Mouse (Mus musculus) forebrain, embryonic 15.5 days (tissue): ENCODE measurements around the gene Odf3l2. TPM values are rescaled to one million over a fixed set of nuclear protein-coding genes. Genes with fewer than 3 reads are reported as not detected.

Experiments used
- ATAC-seq: fragments of 200-750 bp; cut with Nextera tagmentation; replicated peaks from 2 replicates; pipeline ENCODE4 v1.8.0; 2017; ENCODE audit warnings: mild to moderate bottlenecking, moderate TSS enrichment, moderate library complexity
- H3K27ac ChIP-seq: fragments of 300-500 bp; sonication (generic); replicated peaks from 2 replicates; pipeline ENCODE4 v1.5.1; 2015; ENCODE audit warnings: mild to moderate bottlenecking, inconsistent platforms
- H3K27me3 ChIP-seq: fragments of 300-500 bp; sonication (generic); 2 replicates; pipeline ENCODE4 v1.6.1; 2015; ENCODE audit warnings: inconsistent platforms
- H3K36me3 ChIP-seq: fragments of 300-500 bp; sonication (generic); 2 replicates; pipeline ENCODE4 v1.6.1; 2015; ENCODE audit warnings: mild to moderate bottlenecking, inconsistent platforms
- H3K4me1 ChIP-seq: fragments of 300-500 bp; sonication (generic); 2 replicates; pipeline ENCODE4 v1.6.1; 2015; ENCODE audit warnings: inconsistent platforms
- H3K4me2 ChIP-seq: fragments of 300-500 bp; sonication (generic); replicated peaks from 2 replicates; pipeline ENCODE4 v1.6.1; 2015; ENCODE audit warnings: mild to moderate bottlenecking, inconsistent platforms
- H3K4me3 ChIP-seq: fragments of 300-500 bp; sonication (generic); 2 replicates; pipeline ENCODE4 v1.5.1; 2015; ENCODE audit warnings: mild to moderate bottlenecking, inconsistent platforms
- H3K9ac ChIP-seq: fragments of 300-500 bp; sonication (generic); replicated peaks from 2 replicates; pipeline ENCODE4 v1.6.1; 2015; ENCODE audit warnings: mild to moderate bottlenecking, inconsistent platforms
- H3K9me3 ChIP-seq: fragments of 300-500 bp; sonication (generic); 2 replicates; pipeline ENCODE4 v1.6.1; 2016; ENCODE audit warnings: inconsistent platforms
- WGBS: fragments of 180-500 bp; shearing (Covaris S2); methylation state at CpG from one replicate; pipeline ENCODE4 v1.1.7; 2015; ENCODE audit warnings: mixed read lengths; 5-methylcytosine and 5-hydroxymethylcytosine counted together
- polyA plus RNA-seq: library from polyadenylated mRNA; unstranded; fragments of >200 nt; fragmentation: Nextera tagmentation; extraction: Ambion mirVana; gene quantifications from 2 replicates; pipeline ENCODE4 v1.2.1, GENCODE M21; 2015

Odf3l2 gene
- polyA plus RNA-seq, 1 experiment from 2014 or later: 0.32 TPM

DNA sequence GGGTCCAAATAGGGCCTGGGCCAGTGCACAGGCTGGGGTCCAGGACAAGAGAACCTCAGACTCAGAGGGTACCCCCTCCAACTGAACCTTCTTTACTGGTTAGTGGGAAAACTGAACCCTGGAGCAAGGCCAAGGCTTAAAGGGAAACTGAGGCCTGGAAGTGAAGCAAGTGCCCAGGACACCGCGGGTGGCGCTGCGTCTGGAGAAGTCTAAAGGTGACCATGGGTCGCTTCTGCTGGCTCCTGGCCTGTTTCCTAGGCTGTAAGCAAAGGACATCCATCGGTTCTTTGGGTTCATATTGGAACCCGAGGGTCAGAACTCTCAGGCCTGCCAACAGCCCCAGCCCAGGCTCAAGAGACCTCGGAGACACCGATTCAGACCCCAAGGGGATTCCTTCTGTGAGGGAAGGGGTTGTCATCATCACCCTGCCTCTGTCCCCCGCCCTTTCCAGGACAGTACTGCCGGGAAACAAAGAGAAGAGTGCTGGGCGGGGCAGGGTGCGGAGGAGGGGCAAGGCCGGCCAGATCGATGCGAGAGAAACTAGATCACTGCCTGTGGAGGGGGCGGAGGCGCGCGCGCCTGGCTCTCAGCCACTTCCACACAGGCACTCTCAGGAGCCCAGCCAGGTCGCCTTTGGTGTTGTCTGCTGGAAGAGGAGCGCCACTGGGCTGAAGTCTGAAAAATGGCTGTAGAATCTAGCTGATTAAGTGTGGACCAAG, 6.9 kb downstream of the Odf3l2 start:
- peaks cover 14% of the 10 kb centered on the region; the same call in 1 of the 2 replicates for H3K27me3 ChIP-seq
- H3K27ac ChIP-seq: no peak overlapping the region
- no peaks in the 10 kb centered on the region for H3K9me3 ChIP-seq
- H3K9ac ChIP-seq: no peak overlapping the region
- no peak for ATAC-seq
- peak overlapping the region; percentile 82 for H3K4me3 ChIP-seq
- peak overlapping the region; percentile 89 for H3K4me2 ChIP-seq
- 5% methylated on average over 23 of the region's 23 CpGs for WGBS
- no peaks in the 10 kb centered on the region for H3K36me3 ChIP-seq
- peaks cover 23% of the 10 kb centered on the region for H3K4me1 ChIP-seq

- H3K4me2 ChIP-seq: peak within 1 kb of the TSS; percentile 89
- ATAC-seq: peak; percentile 88
- peaks cover 23% of the 10 kb centered on the region for H3K4me1 ChIP-seq
- peak within 1 kb of the TSS; percentile 70 for H3K9ac ChIP-seq
- H3K27me3 ChIP-seq: peaks cover 14% of the 10 kb centered on the region; the same call in 1 of the 2 replicates
- H3K4me3 ChIP-seq: peak within 1 kb of the TSS; percentile 82
- H3K27ac ChIP-seq: peak within 1 kb of the TSS; percentile 87
- under 1% methylated on average over 110 of the region's 116 CpGs for WGBS
- H3K9me3 ChIP-seq: no peaks in the 10 kb centered on the region
- no peaks in the 10 kb centered on the region for H3K36me3 ChIP-seq
These were observed 8.1 kb downstream of the Odf3l2 start, which contains the start of gene Shc2 for GRCm38 (mm10) chr10:79637128-79638110. Shc2 (minus strand) TSS chr10:79637918.

DNA sequence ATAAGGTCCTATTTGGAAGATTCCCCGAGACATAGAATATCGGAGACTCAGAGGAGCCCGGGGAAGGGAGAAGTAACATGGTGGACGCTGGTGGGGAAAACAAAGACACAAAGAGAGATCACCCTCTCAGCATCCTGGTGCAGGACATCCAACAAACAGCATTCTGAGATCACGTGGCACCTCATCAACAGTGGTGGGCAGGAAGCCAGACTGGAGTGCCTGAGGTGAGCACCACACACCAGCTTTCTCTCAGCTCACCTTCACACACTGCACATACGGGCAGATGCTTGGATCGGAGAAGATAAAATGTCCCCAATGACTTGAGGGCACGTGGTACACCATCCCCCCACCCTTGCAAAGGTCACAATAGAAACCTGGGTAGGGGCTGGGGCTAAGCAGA, 9.3 kb downstream of the Odf3l2 start:
- Histone ChIP-seq H3K4me3 (peak overlapping the region; percentile 82), H3K27ac (0 out of 2 replicates have a peak overlapping the region, but pooled peaks have one; percentile 33), H3K9me3 (no peaks in the 10 kb centered on the region), H3K27me3 (peaks cover 14% of the 10 kb centered on the region; the same call in 1 of the 2 replicates), H3K4me2 (peak overlapping the region; percentile 89), H3K36me3 (no peaks in the 10 kb centered on the region), H3K9ac (peak overlapping the region; percentile 70; the same call in 1 of the 2 replicates), H3K4me1 (peaks cover 34% of the 10 kb centered on the region)
- ATAC-seq: no peak
- 73% methylated on average over 8 of the region's 8 CpGs for WGBS

DNA sequence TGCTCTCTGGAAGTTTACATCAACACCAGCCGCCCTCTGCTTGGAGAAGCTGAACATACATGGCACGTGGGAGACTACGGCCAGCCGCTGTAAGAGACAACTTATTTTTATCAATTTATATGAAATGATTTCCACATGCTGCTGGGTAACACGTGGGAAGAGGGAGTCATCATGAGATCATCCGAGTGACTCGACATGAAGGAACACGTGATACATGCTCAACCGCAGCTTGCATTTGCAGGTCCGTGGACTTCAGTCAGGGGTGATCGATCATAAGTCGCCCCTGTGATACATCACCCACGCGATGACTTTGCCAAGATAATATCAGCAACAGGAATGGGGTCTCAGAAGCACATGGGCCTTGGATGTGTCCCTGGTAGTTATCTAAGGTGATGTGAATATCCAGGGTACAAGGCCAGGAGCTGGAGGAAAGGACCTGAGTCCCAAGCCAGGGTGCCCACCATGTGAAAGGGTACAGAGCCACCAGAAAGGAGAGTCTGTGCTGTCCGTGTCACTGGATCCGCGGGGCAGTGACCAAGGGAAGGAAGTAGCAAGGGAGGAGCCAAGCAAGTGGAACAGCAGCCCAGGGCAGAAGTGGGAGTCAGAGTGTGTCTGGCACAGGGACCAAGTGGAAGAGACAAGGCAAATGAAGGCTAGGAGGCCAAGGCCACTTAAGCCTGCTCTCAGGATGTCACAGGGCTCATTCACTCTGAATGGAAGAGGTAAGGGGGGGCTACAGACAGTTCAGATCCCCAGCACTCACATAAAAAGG, 12.3 kb downstream of the Odf3l2 start:
- no peak for ATAC-seq
- peaks cover 2% of the 10 kb centered on the region; the same call in 1 of the 2 replicates for H3K27me3 ChIP-seq

DNA sequence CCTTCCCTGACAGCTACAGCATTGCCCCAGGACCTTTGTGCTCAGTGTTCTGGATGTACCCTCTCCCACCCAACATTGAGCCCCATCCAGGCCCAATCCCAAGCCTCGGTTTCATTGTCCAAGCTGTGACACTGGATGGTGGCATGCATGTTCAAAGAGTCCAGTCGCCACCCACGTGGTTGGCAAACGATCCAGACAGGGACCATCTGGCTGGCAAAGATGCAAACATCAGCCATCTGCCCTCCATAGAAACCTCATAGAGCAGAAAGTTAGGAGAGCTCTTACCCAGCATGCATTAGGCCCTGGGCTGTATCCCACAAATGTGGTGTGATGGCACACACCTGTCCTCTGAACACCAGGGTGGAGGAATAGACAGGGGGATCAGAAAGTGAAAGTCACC, 14.1 kb downstream of the Odf3l2 start:
- Histone ChIP-seq H3K36me3 (no peaks in the 10 kb centered on the region), H3K9me3 (no peaks in the 10 kb centered on the region), H3K27me3 (no peaks in the 10 kb centered on the region), H3K4me1 (peaks cover 30% of the 10 kb centered on the region), H3K4me3 (no peak overlapping the region), H3K9ac (no peak overlapping the region), H3K4me2 (no peak overlapping the region), H3K27ac (peak overlapping the region; percentile 50; the same call in 1 of the 2 replicates)
- ATAC-seq: peak; percentile 39
- WGBS: 37% methylated on average over 4 of the region's 4 CpGs

More for the DNA sequence above, 12.3 kb downstream of the Odf3l2 start:
- no peak overlapping the region for H3K9ac ChIP-seq
- H3K9me3 ChIP-seq: no peaks in the 10 kb centered on the region
- H3K4me3 ChIP-seq: no peak overlapping the region
- no peak overlapping the region for H3K4me2 ChIP-seq
- H3K27ac ChIP-seq: no peak overlapping the region
- 87% methylated on average over 17 of the region's 17 CpGs for WGBS
- H3K36me3 ChIP-seq: no peaks in the 10 kb centered on the region
- peaks cover 35% of the 10 kb centered on the region for H3K4me1 ChIP-seq

- no peaks in the 10 kb centered on the region for H3K36me3 ChIP-seq
- H3K27me3 ChIP-seq: no peaks in the 10 kb centered on the region
- H3K9me3 ChIP-seq: no peaks in the 10 kb centered on the region
- no peak overlapping the region for H3K4me3 ChIP-seq
- H3K4me1 ChIP-seq: peaks cover 29% of the 10 kb centered on the region
- H3K4me2 ChIP-seq: no peak overlapping the region
- WGBS: 62% methylated on average over 5 of the region's 5 CpGs
- no peak overlapping the region for H3K9ac ChIP-seq
- ATAC-seq: 0 out of 2 replicates have a peak, but pooled peaks have one; percentile 12
- no peak overlapping the region for H3K27ac ChIP-seq
These were observed 17.2 kb downstream of the Odf3l2 start for GRCm38 (mm10) chr10:79628377-79628776.

DNA sequence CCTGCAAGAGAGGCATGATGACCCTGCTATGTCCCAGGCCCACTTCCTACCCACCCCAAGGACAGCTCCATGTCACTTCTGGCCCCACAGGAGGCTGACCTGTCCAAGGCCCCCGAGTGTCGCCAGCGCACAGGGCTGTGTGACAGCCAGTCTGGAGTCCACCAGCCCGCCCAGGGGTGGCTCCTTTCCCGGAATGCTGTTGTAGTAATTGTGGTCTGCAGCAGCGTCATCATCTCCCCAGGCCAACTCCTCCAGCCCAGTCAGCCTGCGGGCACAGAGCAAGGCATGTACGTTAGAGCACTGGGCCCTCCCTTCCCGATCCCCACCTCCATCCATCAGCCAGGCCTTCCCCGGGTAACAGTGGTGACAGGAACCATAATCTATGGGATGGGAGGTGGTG, 19.4 kb downstream of the Odf3l2 start:
- H3K9ac ChIP-seq: no peak overlapping the region
- no peaks in the 10 kb centered on the region for H3K9me3 ChIP-seq
- WGBS: 89% methylated on average over 10 of the region's 10 CpGs
- H3K4me1 ChIP-seq: peaks cover 17% of the 10 kb centered on the region
- no peaks in the 10 kb centered on the region for H3K36me3 ChIP-seq
- ATAC-seq: no peak
- no peak overlapping the region for H3K27ac ChIP-seq
- no peak overlapping the region for H3K4me2 ChIP-seq
- H3K27me3 ChIP-seq: no peaks in the 10 kb centered on the region
- no peak overlapping the region for H3K4me3 ChIP-seq

DNA sequence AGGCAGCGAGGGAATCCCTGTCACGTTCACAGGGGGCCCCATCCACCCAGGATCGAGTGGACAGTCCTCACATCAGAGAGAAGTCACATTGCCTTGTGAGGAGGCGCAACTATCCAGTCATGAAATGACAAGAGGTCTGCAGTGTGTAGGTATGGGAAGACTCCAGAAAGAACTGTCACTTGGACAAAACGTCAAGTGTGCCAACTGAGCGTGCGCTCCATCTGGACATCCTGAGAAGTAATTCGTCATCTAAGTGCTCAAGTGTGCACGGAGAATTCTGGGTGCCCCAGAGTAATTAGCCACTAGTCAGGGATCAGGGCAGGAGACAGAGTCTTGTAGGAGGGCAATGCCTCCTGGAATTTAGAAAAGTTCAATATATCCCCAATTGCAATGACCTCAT, 20.1 kb downstream of the Odf3l2 start:
- WGBS: 82% methylated on average over 9 of the region's 9 CpGs
- no peaks in the 10 kb centered on the region for H3K27me3 ChIP-seq
- H3K9me3 ChIP-seq: no peaks in the 10 kb centered on the region
- no peak overlapping the region for H3K4me2 ChIP-seq
- no peak overlapping the region for H3K4me3 ChIP-seq
- H3K4me1 ChIP-seq: peaks cover 15% of the 10 kb centered on the region
- no peak overlapping the region for H3K9ac ChIP-seq
- H3K36me3 ChIP-seq: no peaks in the 10 kb centered on the region
- no peak for ATAC-seq
- no peak overlapping the region for H3K27ac ChIP-seq

GRCm38 (mm10) chr10:79623950-79624349, 21.6 kb downstream of the Odf3l2 start:
- no peaks in the 10 kb centered on the region for H3K27me3 ChIP-seq
- ATAC-seq: no peak
- H3K36me3 ChIP-seq: no peaks in the 10 kb centered on the region
- 64% methylated on average over 12 of the region's 12 CpGs for WGBS
- H3K9ac ChIP-seq: no peak overlapping the region
- H3K27ac ChIP-seq: no peak overlapping the region
- no peak overlapping the region for H3K4me2 ChIP-seq
- H3K9me3 ChIP-seq: no peaks in the 10 kb centered on the region
- H3K4me3 ChIP-seq: no peak overlapping the region
- H3K4me1 ChIP-seq: peaks cover 13% of the 10 kb centered on the region

GRCm38 (mm10) chr10:79616376-79616775, 29.2 kb downstream of the Odf3l2 start:
- WGBS: 84% methylated on average over 5 of the region's 5 CpGs

DNA sequence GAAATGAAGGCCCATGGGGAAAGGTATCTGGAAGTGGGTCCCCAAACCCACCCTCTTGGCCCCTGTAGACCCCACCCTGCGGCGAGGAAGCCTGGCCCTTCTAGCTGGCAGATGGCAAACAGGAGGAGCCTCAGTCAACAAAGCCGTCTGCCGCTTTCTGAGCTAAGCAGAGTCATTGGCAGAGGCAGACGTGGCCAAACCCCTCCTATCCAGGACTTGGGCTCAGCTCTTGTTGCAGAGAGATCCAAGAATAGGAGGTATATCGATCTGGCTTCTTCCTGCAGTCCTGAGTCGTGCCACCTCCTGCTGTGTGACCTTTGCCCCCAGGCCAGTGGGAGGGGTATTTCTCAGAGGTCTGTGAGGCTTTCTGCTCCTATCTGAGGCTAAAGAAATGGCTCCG, 29.7 kb downstream of the Odf3l2 start:
- ATAC-seq: no peak
- 0 out of 2 replicates have a peak overlapping the region, but pooled peaks have one; percentile 48 for H3K27ac ChIP-seq

More at GRCm38 (mm10) chr10:79616376-79616775, 29.2 kb downstream of the Odf3l2 start:
- 0 out of 2 replicates have a peak overlapping the region, but pooled peaks have one; percentile 48 for H3K27ac ChIP-seq
- H3K4me1 ChIP-seq: peaks cover 32% of the 10 kb centered on the region
- no peak for ATAC-seq
- no peak overlapping the region for H3K4me2 ChIP-seq
- H3K36me3 ChIP-seq: no peaks in the 10 kb centered on the region
- H3K27me3 ChIP-seq: peaks cover 20% of the 10 kb centered on the region
- no peak overlapping the region for H3K4me3 ChIP-seq
- H3K9ac ChIP-seq: no peak overlapping the region
- H3K9me3 ChIP-seq: no peaks in the 10 kb centered on the region

More for the DNA sequence above, 29.7 kb downstream of the Odf3l2 start:
- Histone ChIP-seq H3K4me1 (peaks cover 34% of the 10 kb centered on the region), H3K36me3 (no peaks in the 10 kb centered on the region), H3K4me3 (no peak overlapping the region), H3K9ac (no peak overlapping the region), H3K4me2 (no peak overlapping the region), H3K9me3 (no peaks in the 10 kb centered on the region), H3K27me3 (peaks cover 20% of the 10 kb centered on the region)
- WGBS: 7% methylated on average over 8 of the region's 8 CpGs
